Mouse (Mus musculus): ENCODE results near the gene Naaladl1.

Naaladl1 gene

DNA sequence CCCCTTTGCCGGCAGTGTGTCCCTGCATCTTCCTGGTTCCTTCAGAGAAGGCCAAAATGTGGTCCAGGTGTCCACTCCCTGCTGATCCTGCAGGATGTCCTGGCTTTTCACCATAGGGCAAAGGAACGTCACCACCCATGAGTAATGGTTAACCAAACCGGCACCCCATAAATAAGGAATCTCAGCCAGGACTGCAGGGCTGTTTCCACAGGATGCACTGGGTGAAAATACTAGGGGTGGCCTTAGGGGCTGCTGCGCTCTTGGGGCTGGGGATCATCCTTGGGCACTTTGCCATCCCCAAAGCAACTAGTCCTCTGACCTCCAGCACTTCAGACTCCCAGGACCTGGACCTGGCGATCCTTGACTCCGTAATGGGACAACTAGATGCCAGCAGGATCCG is at the start of gene Naaladl1:
Gene Naaladl1, plus strand, starts transcription at position 197 of the 400 bp plus-strand sequence.
- WGBS = 87% methylated on average over 7 of the region's 7 CpGs

GRCm38 (mm10) chr19:6056696-6057095 is 48.9 kb upstream of the Naaladl1 start:
- 32% methylated on average over 4 of the region's 4 CpGs for WGBS

- WGBS = under 1% methylated on average over 63 of the region's 63 CpGs
Observed at GRCm38 (mm10) chr19:6057313-6058096, 48.1 kb upstream of the Naaladl1 start, which contains the start of the genes Mrpl49 and Fau. Gene Mrpl49, minus strand, starts transcription at chr19:6057785. Gene Fau, plus strand, starts transcription at chr19:6057844.

GRCm38 (mm10) chr19:6058513-6058912 is 47.1 kb upstream of the Naaladl1 start:
- 27% methylated on average over 5 of the region's 5 CpGs for WGBS

- 84% methylated on average over 5 of the region's 5 CpGs for WGBS
Observed at GRCm38 (mm10) chr19:6058966-6059365, 46.6 kb upstream of the Naaladl1 start.

DNA sequence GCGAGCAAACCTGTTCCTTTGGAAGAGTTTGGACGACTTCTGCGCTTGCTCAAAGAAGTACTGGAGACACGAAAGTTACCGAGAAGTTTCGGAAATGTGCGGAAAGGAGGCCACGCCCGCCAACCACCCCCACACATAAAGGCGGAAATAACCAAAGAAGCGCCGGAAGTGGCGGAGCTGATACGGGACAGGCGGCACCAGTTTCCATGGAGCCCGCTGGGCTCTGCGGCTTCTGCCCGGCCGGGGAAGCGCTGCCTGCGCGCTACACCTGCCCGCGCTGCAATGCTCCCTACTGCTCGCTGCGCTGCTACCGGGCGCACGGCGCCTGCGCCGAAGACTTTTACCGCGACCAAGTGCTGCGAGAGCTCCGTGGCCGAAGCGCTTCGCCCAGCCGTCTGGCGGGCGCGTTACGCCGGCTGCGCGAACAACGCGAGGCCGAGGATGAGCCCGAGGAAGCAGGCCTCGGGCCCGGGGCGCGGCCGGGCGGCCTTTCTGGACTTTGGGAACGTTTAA is 44.5 kb upstream of the Naaladl1 start, which contains the start of gene Znhit2:
Gene Znhit2, plus strand, starts transcription at position 172 of the 513 bp plus-strand sequence.
- under 1% methylated on average over 58 of the region's 58 CpGs for WGBS

GRCm38 (mm10) chr19:6061641-6062302 is 43.8 kb upstream of the Naaladl1 start:
- under 1% methylated on average over 44 of the region's 44 CpGs for WGBS

GRCm38 (mm10) chr19:6062418-6062817 is 43.2 kb upstream of the Naaladl1 start:
- WGBS = 50% methylated on average over 5 of the region's 5 CpGs

DNA sequence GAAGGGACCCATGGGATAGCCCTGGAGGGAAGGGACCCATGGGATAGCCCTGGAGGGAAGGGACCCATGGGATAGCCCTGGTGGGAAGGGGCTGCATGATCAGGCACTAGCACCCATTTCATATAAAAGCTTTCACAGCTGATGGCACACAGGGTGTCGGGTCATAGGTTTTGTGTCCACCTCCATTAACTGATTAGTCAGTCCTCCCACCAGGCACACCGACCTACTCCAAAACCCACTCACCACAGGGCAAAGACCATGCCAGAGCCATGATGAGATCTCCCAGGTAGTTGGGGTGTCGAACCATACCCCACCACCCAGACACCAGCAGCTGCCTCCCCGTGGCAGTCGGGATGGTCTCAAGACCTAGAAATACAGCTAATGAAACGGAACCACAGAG is 42.5 kb upstream of the Naaladl1 start:
- WGBS = 94% methylated on average over 6 of the region's 6 CpGs

- 25% methylated on average over 5 of the region's 5 CpGs for WGBS
Observed at GRCm38 (mm10) chr19:6066571-6066970, 39.0 kb upstream of the Naaladl1 start.

- WGBS = under 1% methylated on average over 30 of the region's 30 CpGs
Observed at GRCm38 (mm10) chr19:6067011-6067723, 38.4 kb upstream of the Naaladl1 start.

DNA sequence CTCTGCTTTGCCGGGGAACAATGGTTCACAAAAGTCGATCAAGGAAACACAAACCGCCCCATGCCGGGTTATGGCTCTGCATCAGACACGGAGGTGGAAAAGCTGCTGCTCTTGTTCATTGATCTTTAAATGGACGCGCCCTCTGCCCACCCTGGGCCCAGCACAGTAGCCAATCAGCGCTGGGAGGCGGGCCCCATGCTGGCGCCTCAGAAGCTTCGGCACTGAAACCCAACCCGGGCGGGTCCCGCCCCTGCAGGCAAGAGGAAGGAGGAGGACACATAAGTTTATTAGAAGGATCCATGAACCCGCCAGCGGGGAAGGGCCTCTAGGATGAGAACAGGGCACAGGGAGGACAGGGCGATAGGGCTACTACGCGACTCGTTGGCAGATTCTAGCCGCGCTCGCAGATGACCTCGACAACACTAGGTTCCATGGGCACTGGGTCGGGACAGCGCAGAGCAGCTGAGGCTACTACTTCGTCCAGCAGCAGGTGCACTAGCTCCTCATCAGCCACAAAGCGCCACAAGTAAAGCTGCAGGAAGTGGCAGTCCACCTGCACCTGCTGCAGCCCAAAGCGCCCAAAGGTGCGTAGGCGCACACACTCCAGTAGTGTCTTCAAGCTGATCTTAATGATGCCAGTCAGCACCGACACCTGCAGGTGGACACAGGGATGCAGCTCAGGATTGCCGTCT is 37.7 kb upstream of the Naaladl1 start, which contains the start of gene Tm7sf2:
Gene Tm7sf2, minus strand, starts transcription at position 650 of the 692 bp plus-strand sequence.
- 10% methylated on average over 33 of the region's 33 CpGs for WGBS

GRCm38 (mm10) chr19:6068951-6069350 is 36.6 kb upstream of the Naaladl1 start:
- WGBS = 81% methylated on average over 4 of the region's 4 CpGs

GRCm38 (mm10) chr19:6069851-6070250 is 35.7 kb upstream of the Naaladl1 start:
- 92% methylated on average over 10 of the region's 10 CpGs for WGBS

DNA sequence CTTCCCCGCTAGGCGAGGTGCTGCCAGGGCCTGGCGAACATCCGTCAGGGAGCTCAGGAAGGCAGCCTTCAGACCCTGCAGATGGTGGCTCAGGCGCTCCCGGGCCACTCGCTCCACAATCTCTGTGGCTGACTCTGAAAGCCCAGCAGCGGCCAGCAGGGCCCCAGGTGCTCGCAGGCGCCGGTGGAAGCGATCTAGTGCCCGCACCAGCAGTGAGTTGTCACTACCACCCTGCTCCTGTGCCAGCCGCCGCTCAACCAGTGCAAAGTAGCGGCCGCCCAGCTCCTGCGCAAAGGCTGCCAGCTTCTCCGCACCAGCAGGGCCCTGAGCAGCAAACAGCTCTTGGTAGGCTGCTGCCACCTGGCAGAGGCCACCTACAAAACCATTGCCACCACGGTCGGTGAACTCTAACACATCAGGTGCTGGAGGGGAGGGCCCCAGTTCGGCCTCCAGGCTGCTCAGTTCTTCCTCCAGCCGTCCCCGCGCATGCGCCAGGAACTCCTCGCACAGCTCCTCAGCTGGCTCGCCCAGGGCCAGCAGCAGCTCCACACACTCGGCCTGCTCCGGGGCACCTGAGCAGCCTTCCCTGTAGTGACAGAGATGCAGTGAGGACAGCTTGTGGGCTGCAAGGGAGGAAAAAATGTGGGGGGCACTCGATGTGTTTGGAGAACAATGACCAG is 34.9 kb upstream of the Naaladl1 start:
- 92% methylated on average over 31 of the region's 31 CpGs for WGBS

DNA sequence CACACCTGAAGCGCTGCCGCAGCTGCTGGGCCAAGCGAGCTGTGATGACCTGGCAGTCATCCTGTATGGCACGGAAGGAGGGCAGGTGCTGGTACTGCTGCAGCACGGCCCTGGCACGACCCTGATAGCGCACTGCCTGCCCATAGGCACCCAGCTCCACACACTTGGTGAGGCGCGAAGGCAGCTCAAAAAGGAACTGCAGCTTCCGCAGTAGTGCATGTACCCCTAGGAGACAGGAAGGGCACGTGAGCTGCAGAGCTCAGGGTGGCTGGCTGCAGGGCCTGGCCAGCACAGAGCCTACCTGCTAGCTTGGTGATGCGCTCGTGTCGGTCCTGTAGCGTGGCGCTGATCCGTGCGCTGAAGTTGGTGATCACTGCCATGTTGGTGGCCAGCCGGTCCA is 34.3 kb upstream of the Naaladl1 start:
- WGBS = 95% methylated on average over 19 of the region's 19 CpGs

- 85% methylated on average over 5 of the region's 5 CpGs for WGBS
Observed at GRCm38 (mm10) chr19:6073889-6074288, 31.7 kb upstream of the Naaladl1 start.

GRCm38 (mm10) chr19:6076564-6077393 is 28.8 kb upstream of the Naaladl1 start, which contains the start of gene Vps51:
Gene Vps51, minus strand, starts transcription at chr19:6077231.
- under 1% methylated on average over 33 of the region's 33 CpGs for WGBS

GRCm38 (mm10) chr19:6079983-6080480 is 25.6 kb upstream of the Naaladl1 start, which contains the start of gene Tmem262:
Gene Tmem262, plus strand, starts transcription at chr19:6080033.
- WGBS = 96% methylated on average over 12 of the region's 12 CpGs
